Mouse (Mus musculus): Measurements from ENCODE around the gene Thada.
"Not testable (repeated sequence)": the region's sequence is repeated elsewhere in the genome, so short reads cannot be mapped to it uniquely, and the experiment has no call there.

Thada gene

DNA sequence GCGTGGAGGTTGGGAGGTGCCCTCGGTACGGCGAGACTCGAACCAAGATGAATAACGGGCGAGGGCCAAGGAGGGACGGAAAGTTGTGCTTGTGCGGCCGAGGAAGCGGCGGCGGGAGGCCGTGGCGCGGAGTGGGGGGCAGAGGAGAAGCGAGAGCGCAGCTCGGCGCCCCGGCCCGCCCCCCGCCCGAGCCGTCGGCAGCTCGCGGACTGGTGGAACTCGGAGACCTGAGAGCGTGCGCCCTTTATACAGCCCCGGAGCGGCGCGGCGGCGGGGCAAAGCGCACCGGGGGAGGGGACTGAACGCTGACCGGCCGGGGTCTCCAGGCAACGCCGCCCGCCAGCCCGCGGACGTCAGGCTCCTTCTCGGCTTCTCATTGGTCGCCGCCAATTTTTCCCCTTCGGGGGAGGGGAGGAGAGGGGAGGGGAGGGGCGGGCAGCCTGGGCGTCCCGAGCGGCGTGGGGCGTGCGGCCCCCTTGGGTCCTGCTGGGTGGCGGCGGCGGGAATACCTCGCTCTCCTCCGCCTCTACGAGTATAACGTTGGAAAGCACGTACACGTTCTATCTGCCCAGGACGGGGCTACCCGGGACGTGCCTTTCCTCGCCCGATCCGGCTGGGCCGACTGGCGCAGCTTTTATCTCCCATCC, 278.2 kb downstream of the Thada start, which contains the start of gene Zfp36l2:
Gene Zfp36l2, minus strand, starts transcription at position 221 of the 647 bp plus-strand sequence.
- DNase-seq (ENCODE audit: extremely low spot score): peak; percentile 98

DNA sequence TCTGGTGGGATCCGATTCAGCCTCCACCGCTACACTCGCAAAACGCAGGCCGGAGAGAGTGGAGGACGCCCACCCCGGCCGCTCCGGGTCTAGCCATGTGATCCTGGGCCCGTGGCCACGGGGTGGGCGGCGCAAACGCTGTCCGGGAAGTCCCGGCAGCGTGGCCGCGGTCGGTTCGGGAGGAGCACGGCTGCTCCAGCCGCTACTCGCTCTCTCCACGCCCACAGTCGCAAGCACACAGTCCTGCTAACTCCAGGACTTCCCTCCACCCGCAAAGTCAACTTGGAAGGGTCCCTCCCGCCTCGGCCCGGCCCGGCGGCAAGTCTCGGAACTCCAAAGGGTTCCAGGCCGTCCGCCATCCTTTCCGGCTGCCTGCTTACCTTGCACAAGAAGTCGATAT, 278.7 kb downstream of the Thada start:
- DNase-seq (ENCODE audit: extremely low spot score): not testable (repeated sequence)

DNA sequence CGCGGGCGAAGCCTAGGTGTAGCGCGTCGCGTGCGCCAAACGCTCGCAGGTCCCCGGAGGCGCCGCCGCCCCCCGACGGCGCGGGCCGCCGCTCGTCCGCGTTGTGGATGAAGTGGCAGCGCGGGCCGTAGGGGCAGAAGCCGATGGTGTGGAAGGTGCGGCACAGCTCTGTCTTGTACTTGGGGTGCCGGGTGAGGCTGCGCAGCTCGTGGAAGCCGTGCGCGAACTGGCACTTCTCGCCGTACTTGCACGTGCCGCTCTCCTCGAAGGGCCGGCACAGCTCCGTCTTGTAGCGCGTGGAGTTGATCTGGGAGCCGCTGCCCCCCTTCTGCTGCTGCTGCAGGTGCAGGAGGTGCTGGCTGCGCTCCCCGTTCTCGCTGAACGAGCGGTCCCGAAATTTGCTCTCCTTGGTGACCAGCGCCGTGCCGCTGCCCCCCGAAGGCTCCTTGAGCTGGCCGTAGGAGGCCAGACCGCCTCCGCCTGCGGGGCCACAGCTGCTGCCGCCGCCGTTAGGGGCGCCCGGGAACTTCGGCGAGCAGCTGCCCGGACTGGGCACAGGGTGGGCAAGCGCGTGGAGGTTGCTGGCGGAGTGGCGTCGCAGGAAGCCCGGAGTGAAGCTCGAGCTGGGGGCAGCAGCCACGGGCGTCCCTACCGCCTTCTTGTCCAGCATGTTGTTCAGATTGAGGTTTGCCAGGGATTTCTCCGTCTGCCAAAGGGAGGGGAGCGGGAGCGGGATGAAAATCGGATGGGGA, 279.4 kb downstream of the Thada start:
- DNase-seq (ENCODE audit: extremely low spot score): peak; percentile 78

DNA sequence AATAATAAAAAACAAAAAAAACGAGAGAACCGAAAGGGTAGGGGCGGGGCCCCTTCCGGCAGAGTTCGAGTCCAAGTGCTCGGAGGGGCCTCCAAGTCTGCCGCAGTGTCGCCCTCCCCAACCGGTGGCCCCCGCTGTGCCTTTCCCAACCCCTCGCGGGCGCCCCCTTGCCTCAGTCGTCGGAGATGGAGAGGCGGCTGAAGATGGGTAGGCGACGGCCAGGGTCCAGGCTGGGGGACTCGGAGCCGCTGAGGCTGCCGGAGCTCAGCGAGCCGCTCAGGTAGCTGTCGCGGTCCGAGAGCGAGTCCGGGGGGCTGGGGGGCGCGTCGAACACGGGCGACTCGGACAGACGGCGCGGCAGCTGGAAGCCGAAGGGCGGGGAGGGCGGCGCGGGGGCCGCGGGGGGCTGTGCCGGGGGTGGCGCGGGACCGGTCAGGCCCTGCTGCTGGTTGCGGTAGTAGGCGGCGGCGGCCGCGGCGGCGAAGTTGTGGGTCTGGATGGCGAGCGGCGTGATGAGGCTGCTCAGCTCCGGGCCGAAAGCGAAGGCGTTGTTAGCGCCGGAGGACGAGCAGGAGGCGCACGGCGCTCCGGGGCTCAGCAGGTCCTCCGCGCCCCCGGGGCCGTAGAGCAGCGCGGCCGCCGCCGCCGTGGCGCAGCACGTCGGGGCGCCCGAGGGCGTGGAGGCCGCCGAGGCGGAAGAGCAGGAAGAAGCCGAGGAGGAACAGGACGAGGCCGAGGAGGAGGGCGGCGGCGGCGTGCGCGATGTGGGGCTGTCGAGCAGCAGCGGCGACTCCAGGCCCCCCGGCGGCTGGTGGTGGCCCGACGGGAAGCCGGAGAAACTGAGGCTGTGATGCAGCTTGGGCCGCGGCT, 280.2 kb downstream of the Thada start:
- peak; percentile 76 for DNase-seq (ENCODE audit: extremely low spot score)

DNA sequence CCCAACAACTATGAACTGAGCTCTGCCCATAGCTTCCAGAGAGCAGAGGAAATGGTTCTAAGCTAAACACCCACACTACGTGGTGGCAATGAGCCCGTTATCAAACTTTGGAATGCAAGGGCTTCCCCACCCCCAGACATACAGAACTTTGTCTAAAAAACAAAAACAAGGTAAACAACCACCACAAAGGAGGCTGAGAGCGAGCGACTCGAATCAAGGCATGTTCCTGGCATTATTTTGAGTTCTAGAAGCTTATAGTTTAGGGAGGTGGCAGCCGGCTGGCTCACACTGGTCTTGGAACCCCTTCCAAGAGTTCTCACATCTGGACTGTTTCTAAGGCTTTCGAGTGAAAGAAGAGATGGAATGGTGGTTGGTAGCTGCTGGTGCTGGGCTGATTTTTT, 281.0 kb downstream of the Thada start:
- DNase-seq (ENCODE audit: extremely low spot score): peak; percentile 38

DNA sequence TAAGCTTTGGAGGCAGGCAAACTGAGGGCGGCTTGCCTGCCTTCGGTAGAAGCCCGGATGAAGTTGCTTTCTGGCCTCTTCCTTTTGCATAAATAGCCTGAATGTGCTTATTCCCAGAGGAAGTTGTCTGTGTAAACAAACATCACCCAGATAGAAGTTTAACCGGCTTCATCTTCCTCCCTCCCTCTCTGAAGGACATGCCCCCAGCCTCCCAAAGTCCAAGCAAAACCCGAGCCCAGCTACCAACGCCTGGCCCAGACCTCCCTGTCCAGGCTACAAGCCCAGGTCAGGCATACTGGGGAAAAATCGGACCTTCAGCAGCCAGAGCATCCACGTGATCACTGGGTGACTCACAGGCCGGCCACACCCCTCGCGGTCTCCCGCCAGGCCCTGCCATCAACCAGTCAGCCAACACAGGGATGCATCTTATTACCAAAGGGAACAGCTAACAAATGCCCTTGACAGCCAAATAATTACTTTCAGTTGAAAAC, 282.7 kb downstream of the Thada start:
- peak; percentile 87 for DNase-seq (ENCODE audit: extremely low spot score)

DNA sequence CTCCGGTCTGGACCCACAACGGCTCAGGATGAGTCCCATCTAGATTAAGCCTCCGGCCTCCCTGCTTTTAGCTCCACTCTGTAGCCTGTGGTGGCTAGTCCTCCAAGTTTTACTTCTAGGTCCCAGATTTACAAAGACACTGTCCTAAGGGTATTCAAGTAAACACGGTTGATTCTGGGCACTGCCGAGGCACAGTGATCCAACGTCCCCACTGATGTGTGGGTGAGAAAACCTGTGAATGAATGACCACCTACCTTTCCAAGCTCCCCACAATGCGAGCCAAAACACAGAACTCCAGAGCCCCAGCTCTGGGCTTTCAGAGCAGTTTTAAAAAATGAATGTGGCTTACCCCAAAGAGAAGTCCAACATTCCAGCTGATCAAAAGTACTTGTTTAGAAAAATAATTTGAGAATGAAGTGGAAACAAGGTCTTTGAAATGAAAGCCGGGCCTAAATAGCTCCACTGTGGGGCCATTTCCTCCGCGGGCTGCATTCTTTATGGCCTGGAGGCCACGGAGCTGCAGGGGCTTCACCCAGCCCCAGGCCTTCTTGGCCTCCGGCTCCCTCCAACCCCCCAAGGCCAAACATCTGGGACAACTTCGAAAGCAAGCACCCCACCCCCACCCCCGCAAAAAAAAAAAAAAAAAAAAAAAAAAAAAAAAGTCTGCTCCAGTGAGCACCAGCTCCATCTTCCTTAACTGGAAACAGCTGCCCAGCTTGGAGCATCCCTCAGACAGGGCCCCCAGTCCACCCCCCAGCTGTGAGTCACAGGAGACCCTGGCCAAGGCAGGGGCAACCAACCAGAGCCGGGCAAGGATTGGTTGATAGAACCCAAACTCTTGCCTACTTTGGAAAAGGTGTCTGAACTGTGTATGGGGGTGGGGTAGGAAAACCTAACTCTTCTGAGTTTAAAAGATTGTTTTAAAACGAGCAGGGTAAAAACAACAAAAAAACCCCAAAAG, 283.4 kb downstream of the Thada start:
- DNase-seq (ENCODE audit: extremely low spot score): peak; percentile 57

- DNase-seq (ENCODE audit: extremely low spot score): no peak
These were observed 284.3 kb downstream of the Thada start for GRCm38 (mm10) chr17:84181502-84182310.

GRCm38 (mm10) chr17:84180715-84181501, 285.1 kb downstream of the Thada start:
- no peak for DNase-seq (ENCODE audit: extremely low spot score)

DNA sequence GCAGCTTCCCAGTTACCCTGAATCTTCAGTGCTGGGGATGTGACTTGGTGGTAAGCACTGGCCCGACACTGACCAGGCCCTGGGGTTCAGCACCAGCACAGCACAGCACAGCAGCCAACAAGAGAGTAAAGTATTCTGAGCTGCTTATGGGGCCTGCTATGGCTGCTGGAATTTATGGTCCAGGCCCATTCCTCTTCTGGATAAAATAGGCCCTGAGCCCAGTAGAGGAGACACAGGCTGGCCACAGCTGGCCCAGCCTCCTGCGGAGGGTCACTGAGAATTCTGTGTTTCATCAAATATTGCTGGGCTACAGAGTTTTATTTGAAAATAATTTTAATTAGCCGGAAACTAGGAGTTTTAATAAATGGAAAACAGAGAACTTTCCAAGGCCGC, 286.0 kb downstream of the Thada start:
- no peak for DNase-seq (ENCODE audit: extremely low spot score)

DNA sequence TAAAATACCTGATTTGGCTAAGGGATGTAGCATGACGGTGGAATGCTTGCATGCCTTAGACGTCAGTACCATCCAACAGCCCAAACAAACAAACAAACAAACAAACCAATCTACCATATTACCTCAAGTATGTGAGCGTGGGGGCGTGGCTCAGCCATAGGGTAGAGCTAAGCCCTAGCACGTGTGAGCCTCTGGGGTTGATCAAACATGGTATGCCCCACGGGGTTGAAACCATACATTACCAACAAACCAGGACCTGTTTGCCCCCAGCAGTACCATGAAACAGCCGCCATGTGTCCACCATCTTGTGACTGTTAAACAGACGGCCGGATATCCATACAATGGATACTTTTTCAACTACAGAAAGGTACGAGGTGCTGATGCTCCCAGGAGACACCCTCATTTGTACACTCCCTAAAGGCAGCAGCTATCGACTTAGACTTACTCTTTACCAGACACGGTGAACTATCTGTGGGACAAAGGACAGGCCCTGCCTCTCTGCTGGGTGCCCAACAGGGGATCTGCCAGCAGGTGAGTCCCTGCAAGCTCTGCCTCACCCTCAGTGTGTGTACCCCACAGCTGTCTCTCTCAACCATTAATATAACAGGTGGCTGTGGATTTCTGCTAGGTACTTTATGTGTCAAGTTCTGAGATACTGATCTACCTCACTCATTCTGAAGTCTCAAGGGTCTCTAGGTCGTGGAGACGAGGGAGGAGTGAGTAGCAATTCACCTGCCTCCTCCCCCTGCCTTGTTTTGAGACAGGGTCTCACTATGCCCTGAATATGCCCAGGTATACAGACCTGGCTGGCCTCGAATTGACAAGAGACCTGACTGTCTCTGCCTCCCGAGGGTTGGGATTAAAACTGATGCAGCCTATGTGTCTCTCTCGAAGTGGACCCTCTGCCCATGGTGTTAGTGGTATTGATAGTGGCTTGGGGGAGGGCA, 286.7 kb downstream of the Thada start:
- DNase-seq (ENCODE audit: extremely low spot score): no peak

- no peak for DNase-seq (ENCODE audit: extremely low spot score)
These were observed 288.5 kb downstream of the Thada start for GRCm38 (mm10) chr17:84177481-84177880.

DNA sequence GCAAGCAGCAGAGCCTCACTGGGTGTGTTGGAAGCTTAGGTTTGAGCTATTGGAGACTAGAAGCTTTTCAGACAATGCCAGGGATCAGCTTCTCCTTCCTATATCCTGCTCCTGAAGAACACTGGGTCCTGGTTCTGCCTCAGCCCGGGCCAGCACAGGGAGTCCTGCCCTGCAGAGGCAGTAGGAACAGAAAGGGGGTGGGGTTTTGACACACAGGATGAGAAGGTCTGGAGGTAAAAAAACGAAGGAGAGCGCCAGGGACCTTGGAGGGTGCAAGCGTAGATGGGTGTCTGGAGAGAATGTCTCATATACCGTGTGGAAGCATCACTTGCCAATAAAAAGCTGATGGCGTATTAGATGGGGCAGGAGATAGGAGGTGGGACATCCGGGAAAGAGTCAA, 289.6 kb downstream of the Thada start:
- no peak for DNase-seq (ENCODE audit: extremely low spot score)

DNA sequence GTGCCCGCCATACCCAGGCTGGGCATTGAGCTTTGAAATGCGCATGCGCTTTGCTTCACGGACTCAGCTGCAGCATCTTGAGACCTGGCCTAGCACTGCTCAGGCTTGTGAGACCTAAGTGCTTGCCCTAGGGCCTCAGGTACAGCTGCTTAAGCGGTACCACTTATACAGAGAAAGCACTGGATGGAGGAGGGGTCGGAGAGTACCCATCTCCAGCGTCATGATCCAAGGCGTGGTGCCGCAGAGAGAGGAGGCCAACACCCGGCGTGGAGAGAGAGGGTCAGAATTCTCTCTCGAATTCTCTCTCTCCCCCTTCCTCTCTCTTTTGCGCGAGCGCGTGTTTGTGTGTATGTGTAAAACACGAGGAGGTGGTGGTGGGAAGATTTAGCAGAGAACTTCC, 290.8 kb downstream of the Thada start:
- no peak for DNase-seq (ENCODE audit: extremely low spot score)

- no peak for DNase-seq (ENCODE audit: extremely low spot score)
These were observed 298.6 kb downstream of the Thada start for GRCm38 (mm10) chr17:84167377-84167776.

GRCm38 (mm10) chr17:84166135-84166860, 299.7 kb downstream of the Thada start:
- DNase-seq (ENCODE audit: extremely low spot score): no peak

- no peak for DNase-seq (ENCODE audit: extremely low spot score)
These were observed 300.3 kb downstream of the Thada start for GRCm38 (mm10) chr17:84165735-84166134.

DNA sequence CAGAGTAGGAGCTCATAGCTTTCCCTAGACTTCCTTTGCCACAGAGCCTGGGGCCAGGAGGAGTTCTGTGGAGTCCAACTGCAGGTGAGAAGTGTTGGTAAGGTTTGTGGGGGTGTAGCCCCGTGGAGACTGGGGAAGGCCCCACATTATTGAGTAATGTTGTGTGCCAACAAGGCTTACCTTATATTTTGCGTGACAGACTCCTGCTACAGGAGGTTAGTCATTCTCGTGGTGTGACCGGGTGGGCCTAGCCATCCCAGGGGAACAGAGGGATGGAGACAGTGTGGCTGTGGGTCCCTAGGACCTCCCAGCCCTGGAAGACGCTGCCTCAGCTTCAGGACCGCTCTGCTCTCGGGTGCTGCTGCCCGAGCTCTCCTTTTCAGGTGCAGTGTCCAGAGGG, 301.9 kb downstream of the Thada start:
- no peak for DNase-seq (ENCODE audit: extremely low spot score)
